Mouse (Mus musculus) heart, embryonic 14.5 days (tissue): ENCODE data around the gene Myo18b. TPM values are rescaled to one million over a fixed set of nuclear protein-coding genes. Genes with fewer than 3 reads are reported as not detected.

Experiments
- ATAC-seq: fragments of 200-750 bp; cut with Nextera tagmentation; 2 replicates; pipeline ENCODE4 v1.8.0; 2017; ENCODE audit warnings: low read depth, moderate TSS enrichment; ENCODE audit not compliant: insufficient number of reproducible peaks, insufficient read depth, low FRiP score
- H3K27ac ChIP-seq, 2 experiments: fragments of 200-500 bp in 1 of 2; fragments of 300-500 bp in 1 of 2; sonication (generic) in 1 of 2; replicated peaks in 1 of 2; 2 replicates each; pipeline ENCODE4 v1.5.1; 2012 to 2014; ENCODE audit warnings: low read depth in 2 of 2, low read length in 2 of 2, control low read depth in 1 of 2, mild to moderate bottlenecking in 1 of 2, mixed read lengths in 1 of 2; ENCODE audit not compliant: control insufficient read depth in 1 of 2, insufficient read depth in 1 of 2
- H3K27me3 ChIP-seq: fragments of 300-500 bp; sonication (generic); 2 replicates; pipeline ENCODE4 v1.6.1; 2014; ENCODE audit warnings: mild to moderate bottlenecking, low read length, control low read depth; ENCODE audit not compliant: control insufficient read depth, insufficient read depth
- H3K36me3 ChIP-seq: fragments of 300-500 bp; sonication (generic); 2 replicates; pipeline ENCODE4 v1.6.1; 2014; ENCODE audit warnings: mild to moderate bottlenecking, control low read depth, low read length, mixed read lengths; ENCODE audit not compliant: control insufficient read depth, insufficient read depth
- H3K4me1 ChIP-seq, 2 experiments: fragments of 200-500 bp in 1 of 2; fragments of 300-500 bp in 1 of 2; sonication (generic) in 1 of 2; 2 replicates each; pipeline ENCODE4 v1.6.1; 2012 to 2014; ENCODE audit warnings: low read length in 2 of 2, control low read depth in 1 of 2, mixed read lengths in 1 of 2; ENCODE audit not compliant: control insufficient read depth in 2 of 2, insufficient read depth in 2 of 2
- H3K4me2 ChIP-seq: fragments of 300-500 bp; sonication (generic); 2 replicates; pipeline ENCODE4 v1.6.1; 2014; ENCODE audit warnings: mild to moderate bottlenecking, low read length
- H3K4me3 ChIP-seq, 2 experiments: fragments of 200-500 bp in 1 of 2; fragments of 300-500 bp in 1 of 2; sonication (generic) in 1 of 2; 2 replicates each; pipeline ENCODE4 v1.5.1; 2012 to 2014; ENCODE audit warnings: low read length in 2 of 2, mild to moderate bottlenecking in 2 of 2, control low read depth in 1 of 2, low read depth in 1 of 2, moderate library complexity in 1 of 2; ENCODE audit not compliant: control insufficient read depth in 1 of 2, insufficient read depth in 1 of 2
- H3K9ac ChIP-seq: fragments of 300-500 bp; sonication (generic); 2 replicates; pipeline ENCODE4 v1.6.1; 2014; ENCODE audit warnings: mild to moderate bottlenecking, low read length
- H3K9me3 ChIP-seq: fragments of 300-500 bp; sonication (generic); 2 replicates; pipeline ENCODE4 v1.6.1; 2016; ENCODE audit warnings: low read length, control low read depth; ENCODE audit not compliant: control insufficient read depth
- WGBS: fragments of 180-500 bp; shearing (Covaris S2); extraction: QIAGEN DNeasy Blood & Tissue Kit; methylation state at CpG from one replicate; pipeline ENCODE4 v1.1.7; 2014; 5-methylcytosine and 5-hydroxymethylcytosine counted together
- polyA plus RNA-seq: library from polyadenylated mRNA; unstranded; fragments of >200 nt; fragmentation: Nextera tagmentation; extraction: Ambion mirVana; gene quantifications from 2 replicates; pipeline ENCODE4 v1.2.1, GENCODE M21; 2014

Gene Myo18b
- polyA plus RNA-seq, 1 experiment from 2014 or later = 33.6 TPM

DNA sequence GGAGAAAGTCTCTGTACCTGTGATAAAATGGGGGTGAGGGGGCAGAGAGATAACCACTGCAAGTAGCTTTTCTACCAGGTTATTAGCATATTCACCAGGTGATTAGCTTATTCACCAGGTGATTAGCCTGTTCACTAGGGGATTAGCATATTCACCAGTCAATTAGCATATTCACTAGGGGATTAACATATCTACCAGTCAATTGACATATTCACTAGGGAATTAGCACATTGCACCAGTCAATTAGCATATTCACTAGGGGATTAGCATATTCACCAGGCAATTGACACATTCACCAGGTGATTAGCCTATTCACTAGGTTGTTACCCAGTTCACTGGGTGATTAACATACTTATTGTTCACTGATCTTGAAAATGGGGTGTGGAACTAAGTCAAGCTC is 186.3 kb downstream of the Myo18b start:
- Histone ChIP-seq H3K36me3 (peaks cover 62% of the 10 kb centered on the region), H3K4me1 (peaks cover 0 to 7% of the 10 kb centered on the region in 2 experiments; a peak in 2 of 4 replicates), H3K9me3 (no peaks in the 10 kb centered on the region; the same call in 1 of the 2 replicates), H3K4me2 (no peak overlapping the region), H3K27ac (no peak overlapping the region), H3K27me3 (no peaks in the 10 kb centered on the region), H3K4me3 (no peak overlapping the region), H3K9ac (no peak overlapping the region)
- no peak for ATAC-seq

DNA sequence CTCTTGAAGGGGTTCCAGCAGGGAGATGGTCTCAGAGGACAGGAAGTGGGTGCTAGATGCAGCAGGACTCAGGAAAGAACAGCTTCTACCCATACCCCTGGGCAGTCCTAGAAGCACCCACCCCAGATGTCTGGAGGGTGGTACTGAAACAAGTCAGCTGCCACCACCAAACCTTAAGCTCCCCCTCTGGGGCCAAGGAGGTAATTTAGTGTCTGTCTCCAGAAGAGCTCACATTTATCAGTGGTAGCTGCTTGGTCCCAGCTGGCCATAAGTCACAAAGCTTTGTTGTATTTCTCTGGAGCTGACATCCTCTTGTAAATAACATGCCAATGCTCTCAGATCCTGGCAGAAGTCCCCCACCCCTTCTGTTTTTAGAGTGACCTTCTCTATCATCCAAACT is 187.7 kb downstream of the Myo18b start:
- peaks cover 64% of the 10 kb centered on the region for H3K36me3 ChIP-seq
- ATAC-seq = no peak
- no peaks in the 10 kb centered on the region for H3K27me3 ChIP-seq
- H3K4me2 ChIP-seq = no peak overlapping the region
- H3K4me1 ChIP-seq = peaks cover 0 to 7% of the 10 kb centered on the region in 2 experiments; a peak in 2 of 4 replicates
- no peak overlapping the region for H3K4me3 ChIP-seq
- no peak overlapping the region for H3K27ac ChIP-seq
- H3K9me3 ChIP-seq = no peaks in the 10 kb centered on the region; the same call in 1 of the 2 replicates
- no peak overlapping the region for H3K9ac ChIP-seq

DNA sequence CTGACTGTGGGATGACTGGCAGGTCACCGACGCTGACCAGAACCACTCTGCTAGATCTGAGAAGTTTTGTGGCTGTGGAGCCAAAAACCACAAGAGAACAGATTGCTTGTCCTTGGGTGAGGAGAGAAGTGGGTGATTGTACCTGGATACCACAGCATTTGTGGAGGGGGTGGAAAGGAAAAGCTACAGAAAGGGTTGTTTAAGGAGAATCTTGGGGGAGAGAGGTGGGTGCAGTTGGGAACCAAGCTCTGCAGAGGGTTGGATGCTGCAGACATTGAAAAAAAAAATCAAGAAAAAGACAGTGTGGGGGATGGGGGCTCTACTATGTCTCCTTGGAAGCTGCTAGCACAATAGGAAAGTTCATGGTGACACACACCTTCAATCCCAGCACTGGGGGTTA is 188.7 kb downstream of the Myo18b start:
- Histone ChIP-seq H3K27ac (no peak overlapping the region), H3K36me3 (peaks cover 68% of the 10 kb centered on the region), H3K9me3 (no peaks in the 10 kb centered on the region), H3K4me1 (no peaks in the 10 kb centered on the region), H3K4me2 (no peak overlapping the region), H3K9ac (no peak overlapping the region), H3K27me3 (no peaks in the 10 kb centered on the region), H3K4me3 (no peak overlapping the region)
- no peak for ATAC-seq
- 100% methylated on average over 2 of the region's 2 CpGs for WGBS

DNA sequence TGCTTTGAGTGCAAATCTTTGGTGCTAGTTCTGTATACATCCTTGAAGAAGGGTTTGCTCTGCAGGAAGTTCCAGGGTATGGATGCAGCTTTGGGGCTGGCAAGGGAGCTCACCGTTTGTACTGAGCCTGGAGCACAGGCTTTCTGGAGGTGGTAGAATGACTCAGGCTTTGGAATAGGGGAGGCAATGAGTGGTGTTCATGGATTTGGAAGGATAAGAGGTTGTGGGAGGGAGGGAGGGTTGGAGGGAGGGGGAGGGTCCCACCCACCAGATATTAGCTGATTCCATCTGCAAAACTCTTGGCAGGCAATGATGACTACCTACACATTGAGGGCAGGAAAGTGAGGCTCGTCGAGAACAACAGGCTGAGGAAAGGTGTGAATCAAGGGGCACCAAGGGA is 195.4 kb downstream of the Myo18b start:
- Histone ChIP-seq H3K36me3 (peaks cover 48% of the 10 kb centered on the region), H3K9me3 (no peaks in the 10 kb centered on the region), H3K4me2 (no peak overlapping the region), H3K4me3 (no peak overlapping the region), H3K27ac (no peak overlapping the region), H3K27me3 (no peaks in the 10 kb centered on the region), H3K4me1 (peaks cover 5 to 14% of the 10 kb centered on the region in 2 experiments; a peak in 3 of 4 replicates), H3K9ac (no peak overlapping the region)
- 52% methylated on average over 3 of the region's 3 CpGs for WGBS
- no peak for ATAC-seq

DNA sequence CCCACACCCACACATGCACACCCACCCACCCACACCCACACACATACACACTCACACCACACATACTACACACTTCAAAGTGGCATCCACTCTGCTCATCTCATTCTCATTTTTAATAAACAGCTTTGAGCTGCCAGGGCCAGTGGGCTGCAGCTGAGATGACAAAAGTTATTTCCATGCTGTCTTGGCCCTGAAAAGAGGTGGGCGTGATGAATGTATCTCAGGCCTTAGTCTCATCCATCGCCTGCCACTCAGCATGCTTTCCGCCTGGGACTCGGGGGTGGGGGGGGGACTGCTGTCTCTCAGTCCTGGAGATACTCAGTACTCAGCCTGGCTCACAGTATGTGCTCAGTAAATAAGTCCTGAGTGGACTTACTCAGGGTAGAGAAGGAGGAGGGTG is 199.5 kb downstream of the Myo18b start:
- H3K4me2 ChIP-seq = no peak overlapping the region
- WGBS = 50% methylated on average over 4 of the region's 4 CpGs

DNA sequence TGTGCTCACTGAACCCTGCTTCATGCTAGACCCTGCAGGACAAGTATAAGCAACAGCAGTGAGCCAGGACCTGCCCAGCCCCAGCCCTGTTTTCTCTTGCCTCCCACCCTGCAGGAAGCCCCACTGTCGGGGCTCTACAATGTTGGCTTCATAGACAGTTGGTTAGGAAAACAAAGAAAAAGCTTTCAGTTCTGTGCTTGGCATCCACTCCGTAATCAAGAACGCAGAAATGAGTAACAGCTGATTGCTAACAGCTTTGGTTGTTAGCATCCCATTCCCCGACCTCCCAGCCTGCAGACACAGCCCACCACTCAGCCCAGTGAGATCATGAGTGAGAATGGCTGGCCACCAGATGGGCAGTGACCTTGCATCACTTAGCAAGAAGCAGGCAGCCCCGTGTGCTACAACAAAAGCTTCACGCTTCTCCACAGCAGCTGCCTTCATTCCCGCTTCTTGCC is 200.9 kb downstream of the Myo18b start:
- H3K4me1 ChIP-seq = peaks cover 5 to 19% of the 10 kb centered on the region in 2 experiments; a peak in 3 of 4 replicates
- WGBS = 69% methylated on average over 7 of the region's 7 CpGs
- H3K9me3 ChIP-seq = no peaks in the 10 kb centered on the region
- no peak overlapping the region for H3K9ac ChIP-seq
- no peak overlapping the region for H3K4me3 ChIP-seq
- H3K4me2 ChIP-seq = no peak overlapping the region
- no peak overlapping the region for H3K27ac ChIP-seq
- ATAC-seq = no peak
- no peaks in the 10 kb centered on the region for H3K27me3 ChIP-seq
- peaks cover 48% of the 10 kb centered on the region for H3K36me3 ChIP-seq

More for the DNA sequence above, 199.5 kb downstream of the Myo18b start:
- Histone ChIP-seq H3K9ac (no peak overlapping the region), H3K4me3 (no peak overlapping the region), H3K9me3 (no peaks in the 10 kb centered on the region), H3K27ac (no peak overlapping the region), H3K36me3 (peaks cover 41% of the 10 kb centered on the region), H3K4me1 (peaks cover 5 to 19% of the 10 kb centered on the region in 2 experiments; a peak in 3 of 4 replicates), H3K27me3 (no peaks in the 10 kb centered on the region)
- ATAC-seq = no peak

DNA sequence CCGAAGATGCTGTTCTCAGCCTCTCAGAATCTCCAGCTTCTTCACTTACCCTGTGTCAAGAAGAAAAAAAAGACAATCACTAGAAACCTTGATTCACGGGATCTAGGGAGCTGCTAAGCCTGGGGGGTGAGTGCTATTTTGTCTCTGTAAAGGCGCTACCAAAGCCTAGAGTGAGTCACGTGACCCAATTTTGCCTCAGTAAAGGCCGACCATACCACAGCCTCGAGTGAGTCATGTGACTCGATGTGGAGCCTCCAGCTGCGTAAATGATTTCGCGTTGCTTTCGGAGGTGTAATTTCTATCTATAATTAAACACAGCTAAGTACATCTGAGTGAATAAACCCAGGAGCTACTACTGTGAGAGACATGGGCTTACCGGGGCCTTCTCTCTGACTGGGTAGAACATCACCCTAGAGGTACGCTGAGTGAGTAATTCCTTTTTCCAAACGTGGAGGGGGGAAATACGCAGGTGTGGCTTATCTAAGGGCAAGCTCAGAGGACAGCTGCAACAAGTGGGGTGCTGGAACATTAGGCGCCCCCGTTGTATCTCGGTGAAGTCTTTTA is 202.8 kb downstream of the Myo18b start:
- peaks cover 49% of the 10 kb centered on the region for H3K36me3 ChIP-seq
- H3K4me1 ChIP-seq = peaks cover 5 to 19% of the 10 kb centered on the region in 2 experiments; a peak in 3 of 4 replicates
- 82% methylated on average over 18 of the region's 18 CpGs for WGBS
- H3K9me3 ChIP-seq = no peaks in the 10 kb centered on the region
- H3K9ac ChIP-seq = no peak overlapping the region
- no peak overlapping the region for H3K27ac ChIP-seq
- H3K4me2 ChIP-seq = no peak overlapping the region
- H3K27me3 ChIP-seq = no peaks in the 10 kb centered on the region
- ATAC-seq = no peak
- no peak overlapping the region for H3K4me3 ChIP-seq
